Mouse (Mus musculus) lung, postnatal 0 days (tissue): Measurements from ENCODE around the gene Kcnc4. TPM values are rescaled to one million over a fixed set of nuclear protein-coding genes. Genes with fewer than 3 reads are reported as not detected.

ENCODE experiments used
- ATAC-seq: fragments of 200-750 bp; cut with Nextera tagmentation; 2 replicates; pipeline ENCODE4 v1.8.0; 2017; ENCODE audit warnings: moderate library complexity
- DNase-seq: peaks from one replicate; pipeline ENCODE4 v3.0.0-alpha.2; 2016; ENCODE audit warnings: low spot score
- H3K27ac ChIP-seq: fragments of 300-500 bp; sonication (generic); 2 replicates; pipeline ENCODE4 v1.5.1; 2014; ENCODE audit warnings: antibody characterized with exemption, mild to moderate bottlenecking, low read length, mixed read lengths
- H3K27me3 ChIP-seq: fragments of 300-500 bp; sonication (generic); replicated peaks from 2 replicates; pipeline ENCODE4 v1.6.1; 2014; ENCODE audit warnings: low read length, mixed read lengths; ENCODE audit not compliant: insufficient read depth
- H3K36me3 ChIP-seq: fragments of 300-500 bp; sonication (generic); 2 replicates; pipeline ENCODE4 v1.6.1; 2014; ENCODE audit warnings: low read length, mixed read lengths; ENCODE audit not compliant: insufficient read depth
- H3K4me1 ChIP-seq: fragments of 300-500 bp; sonication (generic); 2 replicates; pipeline ENCODE4 v1.6.1; 2014; ENCODE audit warnings: antibody characterized with exemption, low read depth, low read length, mixed read lengths; ENCODE audit not compliant: insufficient read depth
- H3K4me2 ChIP-seq: fragments of 300-500 bp; sonication (generic); replicated peaks from 2 replicates; pipeline ENCODE4 v1.6.1; 2014; ENCODE audit warnings: low read depth, mild to moderate bottlenecking, low read length, moderate library complexity, mixed read lengths
- H3K4me3 ChIP-seq: fragments of 300-500 bp; sonication (generic); 2 replicates; pipeline ENCODE4 v1.5.1; 2014; ENCODE audit warnings: low read depth, low read length
- H3K9ac ChIP-seq: fragments of 300-500 bp; sonication (generic); replicated peaks from 2 replicates; pipeline ENCODE4 v1.6.1; 2014; ENCODE audit warnings: low read depth, mild to moderate bottlenecking
- H3K9me3 ChIP-seq: fragments of 300-500 bp; sonication (generic); 2 replicates; pipeline ENCODE4 v1.6.1; 2016; ENCODE audit warnings: low read length, mixed read lengths
- CTCF ChIP-seq: IDR thresholded peaks from 2 replicates; pipeline ENCODE4 v1.5.1; 2016; ENCODE audit warnings: antibody characterized with exemption, mild to moderate bottlenecking
- EP300 ChIP-seq: IDR thresholded peaks from 2 replicates; pipeline ENCODE4 v1.6.1; 2016; ENCODE audit warnings: antibody characterized with exemption, mild to moderate bottlenecking, control low read depth
- WGBS: fragments of 180-500 bp; shearing (Covaris S2); extraction: QIAGEN DNeasy Blood & Tissue Kit; methylation state at CpG from one replicate; pipeline ENCODE4 v1.1.7; 2014; 5-methylcytosine and 5-hydroxymethylcytosine counted together
- polyA plus RNA-seq: library from polyadenylated mRNA; unstranded; fragments of >200 nt; fragmentation: Nextera tagmentation; extraction: Ambion mirVana; gene quantifications from 2 replicates; pipeline ENCODE4 v1.2.1, GENCODE M21; 2015

The Kcnc4 gene
- polyA plus RNA-seq, 1 experiment from 2014 or later, result 0.02 TPM

GRCm38 (mm10) chr3:107462160-107462559 is 2.8 kb upstream of the Kcnc4 start:
- Histone ChIP-seq H3K27ac (no peak overlapping the region), H3K9ac (no peak overlapping the region), H3K27me3 (peaks cover 53% of the 10 kb centered on the region), H3K9me3 (no peaks in the 10 kb centered on the region), H3K36me3 (no peaks in the 10 kb centered on the region), H3K4me1 (peaks cover 11% of the 10 kb centered on the region; the same call in 1 of the 2 replicates), H3K4me3 (no peak overlapping the region), H3K4me2 (no peak overlapping the region)
- WGBS, result 13% methylated on average over 5 of the region's 5 CpGs
- peak; percentile 65 for DNase-seq
- TF ChIP-seq EP300, result no peak
- peak; percentile 94 for TF ChIP-seq CTCF
- no peak; the same call in 1 of the 2 replicates for ATAC-seq

GRCm38 (mm10) chr3:107459773-107460431 is 550 bp upstream of the Kcnc4 start:
- Histone ChIP-seq H3K4me1 (peaks cover 11% of the 10 kb centered on the region; the same call in 1 of the 2 replicates), H3K27ac (no peak overlapping the region), H3K9ac (no peak overlapping the region), H3K36me3 (no peaks in the 10 kb centered on the region), H3K4me2 (peak overlapping the region; percentile 62), H3K9me3 (no peaks in the 10 kb centered on the region), H3K4me3 (peak overlapping the region; percentile 40), H3K27me3 (peaks cover 66% of the 10 kb centered on the region)
- no peak for TF ChIP-seq CTCF
- no peak for TF ChIP-seq EP300
- WGBS, result 0% methylated on average over 34 of the region's 69 CpGs
- ATAC-seq, result peak; percentile 25
- DNase-seq, result no peak

DNA sequence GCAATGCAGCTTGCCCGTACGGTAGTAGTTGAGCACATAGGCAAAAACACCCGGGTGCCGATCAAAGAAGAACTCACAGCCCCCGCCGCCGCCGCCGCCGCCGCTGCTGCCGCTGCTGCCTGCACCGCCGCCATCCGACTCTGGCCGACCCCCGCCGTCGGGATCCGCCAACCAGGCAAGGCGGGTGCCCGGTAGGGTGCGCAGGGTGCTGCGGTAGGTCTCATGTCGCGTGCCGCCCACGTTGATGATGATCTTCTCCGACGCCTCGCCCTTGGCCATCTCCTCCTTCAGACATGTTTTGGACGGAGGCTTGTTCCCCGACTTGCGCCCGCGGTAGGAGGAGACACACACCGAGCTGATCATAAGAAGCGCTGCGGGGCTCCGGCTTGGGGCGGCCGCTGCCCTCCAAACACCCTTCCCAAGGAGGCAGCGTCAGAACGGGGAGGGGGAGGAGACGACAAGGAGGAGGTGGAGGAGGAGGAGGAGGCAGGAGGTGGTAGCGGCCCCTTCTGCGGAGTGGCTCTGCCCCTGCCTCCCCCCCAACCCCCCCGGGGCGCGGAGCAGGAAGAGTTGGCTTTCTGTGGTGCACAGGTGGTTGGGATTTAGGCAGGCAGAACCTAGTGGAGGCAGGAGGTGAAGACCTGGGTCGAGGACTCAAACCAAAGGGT is 690 bp downstream of the Kcnc4 start:
- DNase-seq, result no peak
- Histone ChIP-seq H3K9me3 (no peaks in the 10 kb centered on the region), H3K27me3 (peaks cover 66% of the 10 kb centered on the region)

GRCm38 (mm10) chr3:107458104-107458503 is 1.2 kb downstream of the Kcnc4 start:
- Histone ChIP-seq H3K27ac (no peak overlapping the region), H3K4me1 (peaks cover 11% of the 10 kb centered on the region; the same call in 1 of the 2 replicates), H3K27me3 (peaks cover 66% of the 10 kb centered on the region), H3K36me3 (no peaks in the 10 kb centered on the region), H3K9ac (no peak overlapping the region), H3K4me2 (peak overlapping the region; percentile 62), H3K9me3 (no peaks in the 10 kb centered on the region), H3K4me3 (peak overlapping the region; percentile 40; the same call in 1 of the 2 replicates)
- no peak for TF ChIP-seq EP300
- TF ChIP-seq CTCF, result no peak
- ATAC-seq (no peak), DNase-seq (no peak)
- WGBS, result 4% methylated on average over 23 of the region's 23 CpGs

More for the DNA sequence above, 690 bp downstream of the Kcnc4 start:
- H3K4me1 ChIP-seq, result peaks cover 11% of the 10 kb centered on the region; the same call in 1 of the 2 replicates
- peak overlapping the region; percentile 40 for H3K4me3 ChIP-seq
- H3K9ac ChIP-seq, result no peak overlapping the region
- H3K27ac ChIP-seq, result no peak overlapping the region
- no peak for ATAC-seq
- under 1% methylated on average over 34 of the region's 51 CpGs for WGBS
- no peak for TF ChIP-seq CTCF
- TF ChIP-seq EP300, result no peak
- peak overlapping the region; percentile 62 for H3K4me2 ChIP-seq
- no peaks in the 10 kb centered on the region for H3K36me3 ChIP-seq

GRCm38 (mm10) chr3:107454280-107454679 is 5.1 kb downstream of the Kcnc4 start:
- Histone ChIP-seq H3K36me3 (no peaks in the 10 kb centered on the region), H3K4me1 (peaks cover 6% of the 10 kb centered on the region; the same call in 1 of the 2 replicates), H3K9ac (no peak overlapping the region), H3K27me3 (peaks cover 33% of the 10 kb centered on the region), H3K9me3 (no peaks in the 10 kb centered on the region), H3K4me3 (no peak overlapping the region), H3K27ac (no peak overlapping the region), H3K4me2 (no peak overlapping the region)
- ATAC-seq (no peak), DNase-seq (no peak)
- TF ChIP-seq EP300 (no peak), CTCF (no peak)
- WGBS, result 59% methylated on average over 4 of the region's 4 CpGs

DNA sequence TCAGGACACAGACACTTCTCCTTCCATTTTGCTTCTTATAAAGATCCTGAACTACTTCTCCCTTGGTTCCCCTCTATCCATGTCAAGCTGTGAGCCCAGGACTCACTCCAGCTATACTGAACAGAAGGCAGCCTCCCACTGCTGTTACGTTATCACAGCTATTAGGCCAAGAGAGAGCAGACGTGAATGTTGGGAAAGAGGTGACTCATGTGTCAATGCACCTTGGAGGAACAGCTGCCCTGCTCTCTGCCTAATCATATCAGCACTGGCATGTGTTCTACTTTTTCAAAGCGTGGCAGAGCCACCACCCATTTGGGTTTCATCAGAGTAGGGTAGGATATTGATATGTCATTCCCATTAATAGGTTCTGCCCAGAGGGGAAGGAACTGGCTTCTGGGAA is 12.5 kb downstream of the Kcnc4 start:
- Histone ChIP-seq H3K4me2 (no peak overlapping the region), H3K27ac (no peak overlapping the region), H3K27me3 (0 out of 2 replicates have a peak, but pooled peaks cover 3% of the 10 kb centered on the region), H3K9ac (no peak overlapping the region), H3K9me3 (no peaks in the 10 kb centered on the region), H3K4me1 (no peaks in the 10 kb centered on the region), H3K36me3 (no peaks in the 10 kb centered on the region), H3K4me3 (no peak overlapping the region)
- ATAC-seq (no peak), DNase-seq (peak; percentile 21)
- TF ChIP-seq EP300 (no peak), CTCF (no peak)
- WGBS, result 69% methylated on average over 3 of the region's 3 CpGs
